Mouse (Mus musculus) T-cell, adult 66 days (primary cell): ENCODE data around the gene Vmn1r11. TPM values are rescaled to one million over a fixed set of nuclear protein-coding genes. Genes with fewer than 3 reads are reported as not detected.

Experiments
- total RNA-seq, 2 experiments: library from RNA; stranded (reverse); gene quantifications; 3 replicates in 1 of 2; 4 replicates in 1 of 2; pipeline ENCODE4 v1.2.4; 2023

Vmn1r11 gene
- not detected for total RNA-seq

GRCm38 (mm10) chr6:57133155-57133554 lies at the start of gene Vmn1r11:
Vmn1r11 (plus strand) TSS chr6:57133455.

GRCm38 (mm10) chr6:57109154-57109553 lies 24.1 kb upstream of the Vmn1r11 start, which contains the start of gene Vmn1r10:
Vmn1r10 (plus strand) TSS chr6:57109454.

GRCm38 (mm10) chr6:57156619-57157018 lies 23.4 kb downstream of the Vmn1r11 start, which contains the start of gene Vmn1r12:
Vmn1r12 (plus strand) TSS chr6:57156919.

Other genes with a start within 250 kb of the Vmn1r11 start
- 10 to 100 TPM; 50.5 to 54.6 TPM for gene Nt5c3, start 209.5 kb upstream of the Vmn1r11 start, total RNA-seq
- gene Vmn1r4, start 209.4 kb upstream of the Vmn1r11 start, total RNA-seq: not detected
- gene Vmn1r5, start 163.2 kb upstream of the Vmn1r11 start, total RNA-seq: not detected
- gene Vmn1r6, start 136.2 kb upstream of the Vmn1r11 start, total RNA-seq: not detected
- not detected for gene Vmn1r7, start 108.1 kb upstream of the Vmn1r11 start, total RNA-seq
- gene Vmn1r8, start 101.2 kb upstream of the Vmn1r11 start, total RNA-seq: not detected
- not detected for gene Vmn1r9, start 66.7 kb upstream of the Vmn1r11 start, total RNA-seq
- not detected for gene Vmn1r10, start 24.0 kb upstream of the Vmn1r11 start, total RNA-seq
- not detected for gene Vmn1r12, start 23.5 kb downstream of the Vmn1r11 start, total RNA-seq
- gene Vmn1r13, start 69.8 kb downstream of the Vmn1r11 start, total RNA-seq: not detected
- gene Vmn1r14, start 98.2 kb downstream of the Vmn1r11 start, total RNA-seq: not detected
- not detected for gene Vmn1r15, start 124.5 kb downstream of the Vmn1r11 start, total RNA-seq
- not detected for gene Vmn1r16, start 196.0 kb downstream of the Vmn1r11 start, total RNA-seq
- gene Vmn1r17, start 230.3 kb downstream of the Vmn1r11 start, total RNA-seq: not detected